Mouse (Mus musculus) intestine, postnatal 0 days (tissue): ENCODE data around the gene Sac3d1. TPM values are rescaled to one million over a fixed set of nuclear protein-coding genes. Genes with fewer than 3 reads are reported as not detected.
"Not testable (repeated sequence)": the region's sequence is repeated elsewhere in the genome, so short reads cannot be mapped to it uniquely, and the experiment has no call there.

Experiments used
- ATAC-seq: fragments of 200-750 bp; cut with Nextera tagmentation; 2 replicates; pipeline ENCODE4 v1.8.0; 2017; ENCODE audit warnings: mild to moderate bottlenecking, moderate TSS enrichment, moderate library complexity
- H3K27ac ChIP-seq: fragments of 300-500 bp; sonication (generic); 2 replicates; pipeline ENCODE4 v1.5.1; 2014; ENCODE audit warnings: mild to moderate bottlenecking, low read depth, low read length, moderate library complexity
- H3K27me3 ChIP-seq: fragments of 300-500 bp; sonication (generic); replicated peaks from 2 replicates; pipeline ENCODE4 v1.6.1; 2014; ENCODE audit warnings: low read length, mixed read lengths; ENCODE audit not compliant: control insufficient read depth, insufficient read depth
- H3K36me3 ChIP-seq: fragments of 300-500 bp; sonication (generic); 2 replicates; pipeline ENCODE4 v1.6.1; 2014; ENCODE audit warnings: mild to moderate bottlenecking, moderate library complexity; ENCODE audit not compliant: control insufficient read depth, insufficient read depth
- H3K4me1 ChIP-seq: fragments of 300-500 bp; sonication (generic); replicated peaks from 2 replicates; pipeline ENCODE4 v1.6.1; 2014; ENCODE audit warnings: antibody characterized with exemption, low read length, mixed read lengths; ENCODE audit not compliant: control insufficient read depth, insufficient read depth
- H3K4me2 ChIP-seq: fragments of 300-500 bp; sonication (generic); replicated peaks from 2 replicates; pipeline ENCODE4 v1.6.1; 2014; ENCODE audit warnings: low read depth, mild to moderate bottlenecking, moderate library complexity
- H3K4me3 ChIP-seq: fragments of 300-500 bp; sonication (generic); 2 replicates; pipeline ENCODE4 v1.5.1; 2014; ENCODE audit warnings: low read depth, low read length
- H3K9ac ChIP-seq: fragments of 300-500 bp; sonication (generic); 2 replicates; pipeline ENCODE4 v1.6.1; 2014; ENCODE audit warnings: mild to moderate bottlenecking, low read depth, low read length
- H3K9me3 ChIP-seq: fragments of 300-500 bp; sonication (generic); 2 replicates; pipeline ENCODE4 v1.6.1; 2016; ENCODE audit warnings: mixed run types; ENCODE audit not compliant: control insufficient read depth
- CTCF ChIP-seq: sonication (generic); IDR thresholded peaks from 2 replicates; pipeline ENCODE4 v1.5.1; 2016; ENCODE audit warnings: low read depth, mild to moderate bottlenecking, control low read depth, antibody characterized with exemption, moderate library complexity
- WGBS: fragments of 180-500 bp; shearing (Covaris S2); extraction: QIAGEN DNeasy Blood & Tissue Kit; methylation state at CpG from one replicate; pipeline ENCODE4 v1.1.7; 2014; 5-methylcytosine and 5-hydroxymethylcytosine counted together
- polyA plus RNA-seq: library from polyadenylated mRNA; unstranded; fragments of >200 nt; fragmentation: Nextera tagmentation; extraction: Ambion mirVana; gene quantifications from 2 replicates; pipeline ENCODE4 v1.2.1, GENCODE M21; 2015

Sac3d1 gene
- polyA plus RNA-seq, 1 experiment from 2014 or later: 19.1 TPM

GRCm38 (mm10) chr19:6132171-6132827, 13.8 kb upstream of the Sac3d1 start:
- Histone ChIP-seq H3K36me3 (peaks cover 10% of the 10 kb centered on the region), H3K27me3 (no peaks in the 10 kb centered on the region), H3K9ac (no peak overlapping the region), H3K27ac (no peak overlapping the region), H3K4me3 (no peak overlapping the region), H3K4me1 (no peaks in the 10 kb centered on the region), H3K9me3 (no peaks in the 10 kb centered on the region), H3K4me2 (no peak overlapping the region)
- WGBS: 83% methylated on average over 7 of the region's 7 CpGs
- no peak for TF ChIP-seq CTCF
- no peak for ATAC-seq

GRCm38 (mm10) chr19:6130414-6131128, 12.1 kb upstream of the Sac3d1 start:
- not testable (repeated sequence) for ATAC-seq, H3K4me2 ChIP-seq, H3K36me3 ChIP-seq, H3K4me3 ChIP-seq, H3K27ac ChIP-seq, H3K9ac ChIP-seq, H3K27me3 ChIP-seq, H3K4me1 ChIP-seq, H3K9me3 ChIP-seq
- 73% methylated on average over 7 of the region's 7 CpGs for WGBS

DNA sequence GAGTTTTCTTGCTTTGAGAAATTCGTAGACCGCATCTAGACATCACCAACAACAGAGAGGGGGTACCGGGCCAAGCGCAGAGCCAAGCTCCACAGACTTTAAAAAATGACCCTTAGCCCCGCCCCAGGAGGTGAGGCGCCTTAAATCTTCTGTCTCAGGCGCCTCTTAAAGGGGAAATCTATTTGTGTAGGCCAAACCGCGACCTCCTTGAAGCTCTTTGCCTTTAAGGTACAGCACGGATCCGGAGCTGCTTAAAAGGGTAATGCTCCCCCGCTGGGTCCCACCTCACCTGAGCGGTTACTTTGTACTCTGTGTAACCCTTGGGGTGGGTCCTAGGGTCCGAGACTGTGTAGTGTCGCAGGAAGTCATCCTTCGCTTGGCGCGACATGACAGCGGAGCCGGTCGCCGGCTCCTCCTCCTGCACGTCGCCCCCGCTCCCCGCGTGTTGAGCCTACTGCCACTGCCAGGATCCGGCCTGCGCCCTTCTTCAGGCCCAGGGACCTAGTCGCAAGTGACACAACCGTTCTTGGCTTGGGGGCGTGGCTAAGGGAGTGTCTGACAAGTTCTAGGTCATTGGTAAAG, 9.4 kb upstream of the Sac3d1 start, which contains the start of gene Snx15:
Gene Snx15, minus strand, starts transcription at position 545 of the 582 bp plus-strand sequence.
- Histone ChIP-seq H3K36me3 (no peaks in the 10 kb centered on the region), H3K4me3 (peak within 1 kb of the TSS; percentile 42), H3K27me3 (no peaks in the 10 kb centered on the region), H3K9ac (peak within 1 kb of the TSS; percentile 51; the same call in 1 of the 2 replicates), H3K9me3 (no peaks in the 10 kb centered on the region), H3K4me1 (no peaks in the 10 kb centered on the region), H3K27ac (peak within 1 kb of the TSS; percentile 94), H3K4me2 (peak within 1 kb of the TSS; percentile 69)
- WGBS: under 1% methylated on average over 32 of the region's 32 CpGs
- TF ChIP-seq CTCF: no peak
- ATAC-seq: peak; percentile 91

DNA sequence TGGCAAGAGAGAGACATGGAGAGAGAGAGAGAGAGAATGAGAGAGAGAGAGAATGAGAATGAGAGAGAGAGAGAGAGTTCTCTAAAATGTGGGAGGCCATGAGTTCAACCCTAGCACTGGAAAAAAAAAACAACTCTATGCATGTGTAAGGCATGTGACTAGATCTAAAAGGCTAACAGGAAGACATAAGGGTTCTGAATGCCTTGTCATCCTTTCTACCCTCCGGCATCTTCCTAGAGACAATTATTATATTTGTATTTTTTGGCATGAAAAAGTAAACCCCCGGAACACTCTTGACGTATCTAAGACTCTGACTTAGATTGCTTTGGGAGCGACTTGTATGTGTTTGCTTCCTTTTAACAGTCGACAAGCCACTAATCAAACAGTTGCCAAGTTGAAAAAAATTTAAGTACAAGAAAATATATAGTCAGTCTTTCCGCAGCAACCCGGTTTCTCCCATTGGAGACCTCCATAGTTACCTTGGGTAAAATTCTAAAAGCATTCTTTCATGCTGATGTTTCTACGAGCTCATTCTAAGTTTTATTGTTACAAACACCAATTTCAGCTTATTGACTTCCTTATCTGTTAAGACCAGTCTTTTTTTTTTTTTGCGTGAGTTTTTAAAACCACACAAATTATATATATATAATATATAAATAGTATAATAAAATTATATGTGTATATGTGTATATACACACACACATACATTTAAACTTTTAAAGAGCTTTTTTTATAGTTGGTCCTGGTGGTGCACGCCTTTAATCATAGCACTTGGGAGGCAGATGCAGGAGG, 8.5 kb upstream of the Sac3d1 start:
- peak overlapping the region; percentile 69 for H3K4me2 ChIP-seq
- peak overlapping the region; percentile 42 for H3K4me3 ChIP-seq
- H3K4me1 ChIP-seq: no peaks in the 10 kb centered on the region
- no peak for ATAC-seq
- TF ChIP-seq CTCF: no peak
- no peaks in the 10 kb centered on the region for H3K27me3 ChIP-seq
- 58% methylated on average over 10 of the region's 10 CpGs for WGBS
- no peak overlapping the region for H3K9ac ChIP-seq
- no peaks in the 10 kb centered on the region for H3K9me3 ChIP-seq
- H3K27ac ChIP-seq: peak overlapping the region; percentile 94; the same call in 1 of the 2 replicates
- H3K36me3 ChIP-seq: no peaks in the 10 kb centered on the region

GRCm38 (mm10) chr19:6126289-6126688, 7.8 kb upstream of the Sac3d1 start:
- WGBS: 27% methylated on average over 4 of the region's 4 CpGs
- no peak overlapping the region for H3K4me3 ChIP-seq
- no peak for ATAC-seq
- no peak overlapping the region for H3K4me2 ChIP-seq
- no peak overlapping the region for H3K9ac ChIP-seq
- no peak overlapping the region for H3K27ac ChIP-seq
- no peaks in the 10 kb centered on the region for H3K36me3 ChIP-seq
- no peaks in the 10 kb centered on the region for H3K4me1 ChIP-seq
- no peaks in the 10 kb centered on the region for H3K27me3 ChIP-seq
- H3K9me3 ChIP-seq: no peaks in the 10 kb centered on the region
- peak; percentile 85 for TF ChIP-seq CTCF

DNA sequence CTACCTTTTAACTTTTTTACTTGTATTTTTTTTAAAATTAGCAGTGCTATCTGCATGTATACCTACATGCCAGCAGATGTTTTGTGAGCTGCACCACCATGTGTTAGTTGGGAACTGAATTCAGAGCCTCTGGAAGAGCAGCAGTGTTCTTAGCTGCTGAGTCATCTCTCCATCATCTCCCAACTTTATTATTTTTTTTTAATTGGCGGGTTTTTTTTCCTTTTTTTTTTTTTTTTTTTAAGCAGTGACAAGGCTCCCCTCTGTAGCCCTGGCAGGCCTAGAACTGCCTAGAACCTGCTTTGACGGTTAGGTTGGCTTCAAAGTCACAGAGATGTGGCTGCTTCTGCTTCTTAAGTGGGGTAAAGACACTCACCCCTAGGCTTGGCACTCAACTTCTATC, 6.4 kb upstream of the Sac3d1 start:
- Histone ChIP-seq H3K27ac (no peak overlapping the region), H3K27me3 (no peaks in the 10 kb centered on the region), H3K36me3 (no peaks in the 10 kb centered on the region), H3K4me3 (no peak overlapping the region), H3K9me3 (no peaks in the 10 kb centered on the region), H3K9ac (no peak overlapping the region), H3K4me2 (no peak overlapping the region), H3K4me1 (no peaks in the 10 kb centered on the region)
- no peak for ATAC-seq
- TF ChIP-seq CTCF: no peak
- WGBS: 75% methylated on average over 2 of the region's 2 CpGs
